Mouse (Mus musculus): ENCODE measurements around the gene Icos.

DNA sequence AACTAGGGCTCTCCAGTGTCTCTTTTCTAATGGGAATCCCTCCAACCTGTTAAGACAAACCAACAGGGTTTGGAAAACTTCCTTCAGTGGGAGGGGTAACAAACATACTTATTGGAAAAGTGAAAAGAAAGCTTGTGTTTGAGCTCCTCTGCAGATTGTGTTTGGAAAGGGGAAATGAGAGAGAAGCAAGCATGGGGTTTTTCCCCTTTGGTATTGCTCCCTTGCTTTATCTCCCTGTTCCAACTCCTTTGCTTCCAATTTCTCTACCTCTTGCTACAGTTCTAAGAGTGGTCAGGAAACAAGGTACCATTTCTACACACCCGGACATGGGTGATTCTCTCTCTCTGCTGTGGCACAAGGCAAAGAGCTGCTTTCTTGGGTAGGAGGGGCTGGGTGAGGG lies 37.1 kb upstream of the Icos start:
- TF ChIP-seq POLR2A (IDR thresholded peaks at IDR 0.05; ENCODE audit: borderline replicate concordance, insufficient read depth, low read length) (no peak), CTCF (IDR thresholded peaks at IDR 0.05; ENCODE audit: borderline replicate concordance, insufficient read depth, low read depth, low read length) (no peak)
